Mouse (Mus musculus): ENCODE results near the gene Clk2.

Gene Clk2

DNA sequence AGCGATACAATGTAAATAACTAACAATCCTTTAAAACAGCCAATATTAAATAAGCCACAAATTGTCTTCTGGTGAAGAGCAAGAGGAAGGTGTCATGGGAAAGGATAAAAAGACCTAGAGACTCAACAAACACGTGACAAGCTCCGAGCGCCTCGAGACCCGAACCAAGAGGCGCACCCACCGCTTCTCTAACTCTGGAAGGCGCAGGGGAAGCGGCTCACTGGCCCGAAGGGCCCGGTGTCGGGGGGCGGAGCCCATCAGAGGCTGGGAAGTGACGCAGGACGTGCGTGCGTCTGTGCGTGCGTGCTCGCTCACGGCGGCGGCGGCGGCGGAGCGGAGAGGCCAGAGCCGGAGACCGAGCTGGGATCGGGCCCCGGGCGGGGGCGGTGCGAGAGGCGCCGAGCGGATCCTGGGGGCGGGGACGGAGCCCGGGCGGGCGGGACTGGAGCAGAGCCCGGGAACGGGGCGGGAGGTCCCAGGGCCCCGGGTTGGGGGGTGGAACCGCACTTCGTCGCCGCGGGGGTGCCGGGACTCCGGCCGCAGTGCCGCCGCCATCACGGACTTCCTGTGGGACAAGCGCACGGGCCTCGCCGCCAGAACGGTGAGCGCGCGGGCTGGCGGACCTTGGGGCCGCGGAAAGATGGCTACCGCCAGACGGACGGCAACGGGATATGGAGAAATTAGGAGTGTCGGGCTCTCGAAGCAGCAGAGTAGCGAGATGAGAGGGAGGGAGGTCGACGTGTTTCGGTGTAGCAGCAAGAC, at the start of gene Clk2:
Gene Clk2 (plus strand): TSS at position 290 of the 762 bp plus-strand sequence.
- peak; percentile 96 to 98 for DNase-seq

DNA sequence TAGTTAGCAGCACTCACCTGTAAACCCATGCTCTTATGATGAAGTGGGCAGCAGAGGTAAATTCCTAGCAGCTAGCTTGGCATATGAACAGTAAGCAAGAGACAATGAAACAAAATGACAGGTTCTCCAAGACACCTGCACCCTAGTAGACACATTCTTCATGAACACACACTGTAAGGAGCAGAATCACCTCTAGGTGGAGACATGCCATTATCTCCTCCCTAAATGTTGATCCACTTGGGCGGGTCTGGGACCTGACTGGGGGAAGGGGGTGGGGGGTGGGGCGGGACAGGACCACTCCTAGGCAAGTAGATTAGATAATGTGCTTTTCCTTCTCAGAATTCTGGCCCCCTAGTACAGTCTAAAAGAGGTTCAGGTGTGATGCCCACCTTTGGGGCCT, 49.1 kb upstream of the Clk2 start:
- DNase-seq = peak; percentile 50 to 54

DNA sequence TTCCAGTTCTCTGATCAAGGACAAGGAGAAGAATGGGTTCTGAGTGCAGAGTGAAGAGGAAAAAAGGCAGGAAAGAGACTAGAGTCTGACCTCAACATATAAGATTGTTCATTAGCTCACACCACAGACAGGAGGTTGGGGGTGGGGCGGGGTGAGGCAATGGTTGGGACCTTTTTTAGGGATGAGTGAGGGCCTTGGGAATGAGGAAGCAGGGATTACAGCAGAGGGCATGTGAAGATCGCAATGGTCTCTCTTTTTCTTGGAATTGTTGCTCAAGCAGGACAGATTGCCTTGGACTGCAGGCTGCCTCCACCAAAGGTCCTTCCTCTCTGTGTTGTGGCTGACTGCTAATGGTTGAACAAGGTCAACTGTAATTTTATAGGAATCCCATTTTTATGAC, 41.3 kb upstream of the Clk2 start:
- peak in 1 of 2 experiments; percentile 40 for DNase-seq

DNA sequence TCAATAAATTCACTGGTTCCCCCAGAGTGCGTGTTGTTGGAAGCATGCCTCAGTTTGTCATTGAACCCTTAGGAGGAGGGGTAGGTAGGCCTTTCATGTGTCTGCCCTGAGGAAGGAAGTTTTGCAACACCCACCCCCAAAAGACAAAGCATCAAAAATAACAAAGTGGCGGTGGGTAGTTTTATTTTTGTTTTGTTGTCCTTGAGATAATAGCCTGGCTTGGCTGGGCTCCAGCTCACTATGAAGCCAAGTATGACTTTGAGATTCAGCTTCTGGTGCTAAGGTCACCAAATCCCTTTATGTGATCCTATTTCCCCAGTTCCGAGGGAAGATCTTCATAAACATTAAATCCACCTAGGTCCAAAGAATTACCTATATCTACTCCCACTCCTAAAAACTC, 40.4 kb upstream of the Clk2 start:
- DNase-seq = peak in 1 of 2 experiments; percentile 60

DNA sequence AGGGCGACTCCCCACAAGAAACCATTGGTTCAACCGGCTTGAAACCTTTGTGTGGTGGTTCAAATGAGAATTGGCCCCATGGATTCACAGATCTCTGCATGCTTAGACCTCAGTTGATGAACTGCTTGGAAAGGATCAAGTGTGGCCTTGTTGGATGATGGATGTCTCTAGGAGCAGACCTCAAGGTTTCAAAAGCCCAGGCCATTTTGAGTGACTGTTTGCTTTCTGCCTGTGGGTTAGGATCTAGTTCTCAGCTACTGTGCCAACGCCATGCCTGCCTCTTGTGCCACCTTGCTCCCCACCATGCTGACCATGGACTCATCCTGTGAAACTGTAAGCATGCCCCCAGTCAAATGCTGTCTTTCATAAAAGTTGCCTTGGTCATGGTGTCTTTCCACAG, 38.6 kb upstream of the Clk2 start:
- DNase-seq = no peak

DNA sequence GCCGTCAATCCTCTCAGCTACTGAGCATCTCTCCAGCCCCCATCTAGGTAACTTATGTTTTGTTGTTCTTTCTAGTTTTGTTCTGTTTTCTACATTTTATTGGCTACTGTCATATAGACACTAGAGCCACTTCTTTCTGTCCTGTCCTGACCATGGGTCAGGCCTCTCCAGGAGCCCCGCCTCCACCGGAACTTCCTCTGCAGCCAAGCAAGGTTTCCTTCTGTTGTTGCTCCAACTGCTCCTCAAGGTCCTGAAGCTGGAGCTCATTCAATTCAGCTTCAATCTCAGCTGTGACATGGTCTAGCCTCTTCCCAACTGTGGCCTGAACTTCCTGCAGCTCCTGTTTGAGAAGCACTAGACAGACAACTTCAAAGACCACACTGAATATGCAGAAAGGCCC, 34.7 kb upstream of the Clk2 start:
- DNase-seq = no peak

DNA sequence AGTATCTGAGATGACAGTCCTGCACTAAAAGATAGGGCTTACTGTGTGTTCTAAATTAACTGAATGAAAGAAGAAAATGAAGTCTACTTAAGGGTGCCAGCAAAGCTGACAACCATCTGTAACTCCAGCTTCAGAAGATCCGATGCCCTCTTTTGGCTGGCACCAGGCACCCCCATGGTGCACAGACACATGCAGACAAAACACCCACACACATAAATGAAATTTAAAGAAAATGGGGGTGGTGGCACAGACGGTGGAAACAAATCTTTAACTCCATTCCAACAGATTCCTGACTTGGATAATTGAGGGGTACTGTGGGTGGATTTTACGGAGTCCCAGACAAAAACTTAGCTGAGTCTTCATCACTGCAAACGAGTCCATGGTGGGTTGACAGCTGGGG, 32.8 kb upstream of the Clk2 start:
- DNase-seq = no peak

DNA sequence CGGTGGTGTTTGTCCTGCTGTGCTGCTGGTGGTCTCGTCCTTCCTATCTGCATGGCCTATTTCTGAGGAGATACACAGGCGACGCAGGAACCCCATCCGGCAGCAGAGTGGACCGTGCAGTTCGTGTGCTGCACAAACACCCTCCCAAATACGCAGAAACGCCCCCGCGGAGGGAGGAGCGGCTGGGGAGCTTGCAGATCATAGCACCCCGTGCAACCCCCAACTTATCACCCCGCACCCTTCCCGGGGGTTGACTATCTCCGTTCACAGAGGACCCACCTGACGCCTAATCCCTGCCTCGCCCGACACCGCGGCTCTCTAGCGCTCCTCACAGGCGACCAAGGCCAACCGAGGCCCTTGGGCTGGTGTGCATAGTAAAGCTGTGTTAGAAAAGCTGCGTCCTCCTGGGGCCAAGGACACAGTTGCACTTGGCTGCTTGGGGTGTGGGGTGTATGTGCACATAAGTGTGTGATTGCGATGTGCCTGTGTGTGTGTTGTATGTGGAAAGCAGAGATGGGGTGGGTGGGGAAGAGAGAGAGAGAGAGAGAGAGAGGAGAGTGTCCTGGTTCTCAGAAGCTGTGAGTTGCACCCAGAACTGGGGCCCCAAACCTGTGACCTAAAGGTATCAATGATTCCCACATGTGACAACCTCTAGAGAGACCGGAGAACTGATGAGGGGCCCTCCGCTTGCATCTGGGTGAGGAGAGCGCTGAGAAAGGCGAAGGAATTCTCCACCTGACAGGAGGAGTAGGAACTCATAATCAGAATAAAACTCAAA, 32.1 kb upstream of the Clk2 start:
- DNase-seq = peak in 1 of 2 experiments; percentile 56

DNA sequence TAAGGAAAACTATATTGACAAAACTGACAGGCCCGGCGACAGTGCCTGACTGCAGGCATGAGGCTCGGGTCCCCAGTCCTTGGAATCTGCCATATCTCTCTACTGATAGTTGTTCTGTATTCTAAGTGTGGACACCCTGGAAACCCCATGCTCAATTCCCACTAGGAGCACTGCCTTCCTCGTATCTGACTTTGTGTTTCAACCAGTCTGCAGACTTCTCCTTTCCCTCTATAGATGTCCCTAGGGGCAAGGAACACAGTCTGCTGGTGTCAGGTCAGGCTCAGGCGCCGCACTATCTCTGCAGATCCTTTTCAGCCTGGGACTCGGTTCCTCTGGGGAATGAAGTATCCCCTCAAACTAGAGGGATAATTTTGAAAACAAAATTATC, 31.5 kb upstream of the Clk2 start:
- DNase-seq = no peak

DNA sequence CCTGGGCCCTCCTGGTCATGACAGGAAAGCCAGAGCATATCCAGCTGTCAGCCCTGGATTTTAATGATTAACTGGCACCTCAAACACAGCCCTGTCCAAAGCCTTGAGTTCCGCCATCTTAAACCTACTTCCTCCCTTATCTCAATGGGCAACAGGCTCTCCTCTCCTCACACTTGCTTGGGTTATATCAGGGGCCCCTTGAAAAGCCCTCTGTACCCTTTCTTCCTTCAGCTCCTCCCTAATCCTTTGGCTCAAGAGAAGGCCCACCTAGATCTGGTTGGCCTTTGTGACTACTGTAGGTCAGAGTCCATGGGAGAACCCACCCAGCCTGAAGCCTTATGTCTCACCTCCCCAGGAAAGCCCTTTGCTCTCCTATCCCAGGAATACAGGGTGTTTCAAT, 30.8 kb upstream of the Clk2 start:
- DNase-seq = no peak

DNA sequence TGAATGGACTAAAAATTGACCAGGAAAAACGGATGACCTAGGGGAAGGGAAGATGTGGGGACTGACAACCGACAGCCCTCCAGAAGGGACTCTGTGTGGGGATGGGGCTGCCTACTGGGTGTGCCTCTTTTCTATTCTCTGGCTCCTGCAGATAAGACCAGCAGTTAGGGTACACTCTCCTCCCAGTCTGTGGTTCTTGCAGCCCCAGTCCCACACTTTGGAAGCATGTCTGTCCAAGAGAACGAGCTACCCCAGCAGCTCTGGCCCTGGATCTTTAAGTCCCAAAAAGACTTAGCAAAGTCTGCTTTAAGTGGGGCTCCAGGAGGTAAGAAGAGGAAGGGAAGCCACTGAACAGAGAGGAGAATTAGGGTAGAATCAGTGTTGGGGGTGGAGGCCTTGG, 28.6 kb upstream of the Clk2 start, which contains the start of gene Pklr:
Gene Pklr (plus strand): TSS at position 185 of the 400 bp plus-strand sequence.
- DNase-seq = no peak

DNA sequence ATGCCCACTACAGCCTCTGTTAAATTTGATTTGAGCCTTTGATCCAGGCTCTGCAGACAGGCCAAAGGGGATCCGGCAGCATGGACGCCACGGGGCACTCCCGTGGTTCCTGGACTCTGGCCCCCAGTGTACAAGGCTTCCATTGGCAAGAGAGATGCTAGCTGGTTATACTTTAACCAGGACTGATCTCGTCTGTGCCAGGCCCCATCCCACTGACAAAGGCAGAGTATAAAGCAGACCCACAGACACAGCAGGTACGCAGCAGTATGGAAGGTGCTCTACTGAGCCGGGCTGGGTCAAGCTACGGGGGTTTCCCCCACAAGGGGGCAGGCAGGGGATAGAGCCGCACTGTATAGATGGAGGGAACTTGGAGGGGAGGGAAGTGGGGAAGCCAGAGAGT, 28.2 kb upstream of the Clk2 start:
- peak; percentile 85 to 93 for DNase-seq

DNA sequence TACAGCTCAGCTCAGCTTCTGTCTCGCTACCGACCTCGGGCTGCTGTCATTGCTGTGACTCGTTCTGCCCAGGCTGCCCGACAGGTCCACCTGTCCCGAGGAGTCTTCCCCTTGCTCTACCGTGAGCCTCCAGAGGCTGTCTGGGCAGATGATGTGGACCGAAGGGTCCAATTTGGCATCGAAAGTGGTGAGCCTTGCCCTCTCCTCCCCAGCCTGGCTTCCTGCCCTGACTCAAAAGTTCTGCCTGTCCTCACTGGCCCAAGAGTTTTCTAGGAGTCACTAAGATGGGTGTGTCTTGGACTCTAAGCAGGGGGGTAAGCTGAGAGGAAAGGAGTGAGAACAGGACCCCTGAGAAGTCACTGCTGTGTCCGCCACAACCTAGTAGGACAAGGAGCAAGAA, 19.8 kb upstream of the Clk2 start:
- DNase-seq = peak; percentile 68 to 81

DNA sequence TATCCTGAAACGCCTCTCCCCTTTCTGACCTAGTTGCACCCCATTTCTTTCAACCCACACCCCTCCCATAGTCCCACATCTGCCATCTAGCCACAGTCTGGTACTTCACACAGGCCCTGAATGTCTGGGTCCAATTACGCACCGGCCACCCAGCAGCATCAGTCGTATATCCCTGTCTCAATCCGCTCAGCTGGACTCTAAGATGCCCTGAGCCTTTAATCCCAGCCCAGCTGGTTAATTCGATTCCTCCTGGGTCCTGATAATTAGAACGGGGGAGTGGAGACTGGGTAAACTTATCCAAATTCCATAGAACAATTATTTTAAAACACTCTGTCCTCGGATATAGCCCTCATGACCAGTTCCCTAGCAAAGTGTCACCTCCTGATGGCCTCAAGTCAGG, 19.0 kb upstream of the Clk2 start:
- DNase-seq = no peak

DNA sequence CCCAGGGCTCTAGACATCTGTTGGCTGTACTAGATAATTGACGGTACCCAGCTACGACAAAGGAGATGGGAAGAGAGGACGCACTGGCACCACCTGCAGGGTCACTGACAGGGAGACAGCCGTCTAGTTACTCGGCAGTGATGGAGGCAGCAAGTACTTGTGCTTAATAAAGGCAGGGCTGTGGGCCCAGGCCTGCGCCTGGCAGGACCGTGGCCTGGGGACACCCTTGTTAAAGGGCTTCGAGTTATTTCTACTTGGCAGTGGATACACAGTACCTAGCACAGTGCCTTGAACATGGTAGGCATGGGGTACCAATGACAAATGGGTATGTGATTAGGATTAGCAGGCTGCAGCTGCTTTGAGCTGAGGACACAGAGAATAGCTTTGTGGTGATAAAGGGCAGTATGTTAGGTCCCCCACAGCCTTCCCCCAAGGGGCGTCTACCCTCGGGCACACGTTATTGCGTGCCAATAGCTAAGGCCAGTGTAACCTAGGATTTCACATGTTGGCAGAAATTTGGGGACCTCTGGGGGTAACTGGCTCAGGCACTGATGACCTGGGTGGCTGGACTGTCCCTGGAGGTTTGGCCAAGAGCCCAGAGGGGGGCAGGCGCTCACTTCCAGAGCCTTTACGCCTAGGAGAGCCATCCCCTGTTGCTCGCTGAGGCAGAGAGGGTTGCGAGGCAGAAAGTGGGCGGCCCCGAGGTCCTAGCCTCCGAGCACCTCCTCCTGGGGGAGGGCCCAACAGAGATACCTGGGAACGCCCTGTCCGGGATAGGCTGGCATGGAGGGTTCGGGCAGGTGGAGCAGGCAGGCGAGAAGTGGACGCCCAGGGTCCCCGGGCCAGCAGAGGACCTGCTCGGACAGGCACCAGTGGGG, 17.3 kb upstream of the Clk2 start:
- DNase-seq = peak; percentile 78 to 83

DNA sequence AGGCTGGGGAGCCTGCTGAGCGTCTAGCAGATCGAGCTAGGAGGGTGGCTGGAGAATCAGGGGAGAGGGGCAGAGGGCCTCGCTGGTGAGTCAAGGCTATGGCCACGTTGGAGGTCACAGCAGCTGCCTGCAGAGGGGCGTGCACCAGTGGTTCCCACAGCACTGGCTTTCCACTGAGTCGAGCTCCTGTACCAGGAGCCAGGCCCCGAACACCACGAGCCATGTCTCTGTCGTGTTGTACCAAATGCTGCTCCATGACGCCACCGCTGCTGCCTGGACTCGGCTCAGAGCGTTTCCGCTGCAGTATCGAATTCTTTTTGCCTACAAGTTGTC, 16.6 kb upstream of the Clk2 start:
- DNase-seq = peak in 1 of 2 experiments; percentile 22

DNA sequence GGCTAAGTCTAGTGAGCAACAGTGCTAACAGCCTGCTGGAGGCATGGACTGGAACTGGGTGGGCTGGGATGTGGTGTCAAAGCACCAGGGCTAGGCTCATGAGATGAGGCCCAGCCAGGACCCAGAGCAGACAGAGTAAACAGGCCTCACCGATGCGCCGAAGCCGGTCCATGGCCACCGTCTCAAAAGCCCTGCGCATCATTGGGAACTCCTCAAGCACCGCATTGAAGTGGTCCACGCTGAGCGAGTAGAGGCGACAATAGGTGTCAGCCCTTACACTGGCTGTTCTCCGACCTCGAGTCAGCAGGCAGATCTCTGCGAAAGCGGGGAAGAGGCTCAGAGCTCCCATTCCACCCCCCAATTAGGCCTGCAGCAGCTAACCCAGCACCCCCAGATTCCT, 16.0 kb upstream of the Clk2 start:
- no peak for DNase-seq

DNA sequence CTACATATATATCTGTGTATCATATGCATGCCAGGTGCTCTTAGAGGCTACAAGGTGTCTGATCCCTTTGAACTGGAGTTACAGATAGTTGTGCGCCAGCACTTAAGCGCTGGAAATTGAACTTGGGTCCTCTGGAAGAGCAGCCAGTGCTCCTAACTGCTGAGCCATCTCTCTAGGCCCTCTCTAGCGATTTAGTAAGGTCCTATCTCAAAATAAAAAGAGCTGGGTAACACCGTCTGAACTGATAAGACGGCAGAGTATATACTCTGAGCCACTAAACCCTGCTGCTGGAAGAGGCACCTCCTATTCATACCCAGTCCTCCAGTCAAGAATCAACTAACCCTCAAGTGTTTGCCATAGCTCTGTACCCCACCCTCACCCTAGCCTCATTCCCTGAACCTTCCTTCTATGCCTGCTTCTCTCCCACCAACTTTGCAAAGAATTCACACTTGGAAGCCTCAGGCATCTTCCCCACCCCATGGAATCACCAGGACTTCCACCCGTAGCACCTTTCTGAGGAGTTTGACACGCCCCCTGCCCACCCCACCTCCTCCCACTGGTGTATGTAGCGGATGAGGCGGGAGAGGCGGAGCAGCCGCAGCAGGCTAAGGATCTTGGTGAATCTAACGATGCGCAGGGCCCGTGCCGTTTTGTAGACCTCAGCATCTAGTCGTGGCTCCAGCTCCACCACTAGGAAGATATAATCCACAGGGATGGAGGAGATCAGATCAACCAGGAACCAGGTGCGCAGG, 12.3 kb upstream of the Clk2 start:
- DNase-seq = no peak

DNA sequence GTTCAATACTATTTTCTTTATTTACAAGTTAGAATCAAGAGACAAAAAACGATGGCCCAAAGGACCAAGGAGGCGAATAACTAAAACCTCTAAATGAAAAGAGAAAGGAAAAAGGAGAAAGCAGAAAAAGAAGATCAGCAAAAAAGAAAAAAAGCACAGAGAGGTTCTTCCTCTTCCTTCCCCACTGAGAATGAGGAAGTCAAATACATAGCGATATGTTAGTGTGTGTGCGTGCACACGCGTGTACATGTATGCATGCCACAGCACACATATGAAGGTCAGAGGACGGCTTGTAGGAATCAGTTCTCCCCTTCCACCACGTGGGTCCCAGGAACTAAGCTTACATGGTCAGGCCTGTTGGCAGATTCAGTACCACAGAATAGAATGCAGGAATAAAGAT, 7.6 kb upstream of the Clk2 start:
- DNase-seq = no peak

DNA sequence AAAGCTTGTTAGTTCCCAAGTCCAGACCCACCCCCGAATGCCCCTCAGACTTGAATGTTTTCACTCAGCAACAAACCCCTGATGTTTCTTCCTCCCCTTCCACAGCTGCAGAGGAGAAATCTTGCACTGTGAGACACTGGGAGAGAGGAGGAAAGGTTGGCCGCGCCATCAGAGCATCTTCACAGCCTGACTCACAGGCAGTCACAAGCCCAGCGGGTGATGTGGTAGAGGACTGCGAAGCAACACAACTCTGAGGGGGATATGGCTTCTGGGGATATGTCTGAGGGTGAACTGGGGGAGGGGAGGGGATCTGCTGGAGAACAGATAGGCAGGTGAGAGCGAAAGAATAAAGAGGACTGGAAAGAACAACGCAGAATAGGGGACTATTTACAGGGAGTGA, 5.9 kb upstream of the Clk2 start:
- no peak for DNase-seq

DNA sequence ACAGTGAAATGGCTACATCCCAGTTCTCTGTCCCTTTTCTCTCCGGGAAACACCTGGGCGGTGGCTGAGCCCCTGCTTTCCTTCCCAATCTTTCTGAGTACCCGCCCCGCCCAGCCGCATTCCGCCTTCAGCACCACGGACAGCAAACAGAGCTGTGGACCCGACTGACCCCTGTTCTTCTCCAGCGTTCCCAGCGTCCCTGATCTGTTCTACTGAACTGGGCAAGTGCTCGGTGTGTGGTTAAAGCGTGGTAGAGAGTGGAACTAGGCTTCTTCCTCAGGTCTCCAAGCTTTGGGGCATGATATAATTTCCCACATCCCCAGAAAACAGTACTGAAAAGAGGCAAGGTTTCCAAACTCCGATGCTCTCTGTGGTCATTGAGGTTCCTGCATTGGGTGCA, 5.4 kb upstream of the Clk2 start:
- peak; percentile 68 to 88 for DNase-seq

DNA sequence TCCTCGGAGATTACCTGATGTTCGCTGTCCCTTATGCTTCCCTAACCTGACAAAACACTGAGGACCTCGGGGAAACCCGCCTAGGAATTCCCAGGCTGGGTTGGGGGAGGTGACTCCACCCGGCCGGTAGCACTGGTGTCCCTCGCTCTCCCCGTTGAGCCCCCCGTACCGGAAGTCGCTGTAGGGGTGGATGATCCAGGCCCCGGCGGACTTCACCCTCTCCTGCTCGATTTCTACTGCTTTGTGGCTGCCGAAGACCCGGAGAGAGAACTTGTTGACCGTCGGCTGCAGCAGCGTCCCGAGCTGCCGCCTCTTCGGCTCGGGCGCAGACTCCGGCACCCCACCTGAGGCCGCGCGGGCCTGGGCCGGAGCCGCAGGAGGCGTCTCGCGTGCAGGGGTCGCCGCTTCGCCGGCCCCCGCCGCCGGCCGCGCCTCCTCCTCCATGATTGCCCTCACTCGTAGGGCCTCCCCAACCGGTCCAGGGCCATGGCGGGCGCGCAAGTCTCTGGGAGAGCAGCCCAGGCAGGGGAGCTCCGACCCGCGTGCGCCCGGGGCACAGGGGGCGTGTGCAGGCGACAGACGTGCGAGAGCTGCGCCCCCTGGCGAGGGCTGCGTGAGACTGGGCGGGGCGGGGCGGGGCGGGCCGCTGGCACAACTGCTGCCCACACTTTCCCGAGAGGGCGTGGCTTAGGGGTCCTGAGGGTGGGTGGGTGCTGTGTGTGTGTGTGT, 4.8 kb upstream of the Clk2 start, which contains the start of gene Hcn3:
Gene Hcn3 (minus strand): TSS at position 581 of the 729 bp plus-strand sequence.
- peak; percentile 51 to 84 for DNase-seq
